Mouse (Mus musculus) heart, embryonic 11.5 days (tissue): ENCODE results near the gene Arhgap4. TPM values are rescaled to one million over a fixed set of nuclear protein-coding genes. Genes with fewer than 3 reads are reported as not detected.

Experiments used
- ATAC-seq: fragments of 200-750 bp; cut with Nextera tagmentation; replicated peaks from 2 replicates; pipeline ENCODE4 v1.8.0; 2017; ENCODE audit warnings: moderate library complexity; ENCODE audit not compliant: insufficient number of reproducible peaks, low FRiP score, low TSS enrichment
- H3K27ac ChIP-seq: fragments of 300-500 bp; sonication (generic); 2 replicates; pipeline ENCODE4 v1.5.1; 2014; ENCODE audit warnings: mild to moderate bottlenecking, low read depth, low read length
- H3K27me3 ChIP-seq: fragments of 300-500 bp; sonication (generic); 2 replicates; pipeline ENCODE4 v1.6.1; 2014; ENCODE audit warnings: mild to moderate bottlenecking, low read length, mixed read lengths; ENCODE audit not compliant: control insufficient read depth, insufficient read depth
- H3K36me3 ChIP-seq: fragments of 300-500 bp; sonication (generic); 2 replicates; pipeline ENCODE4 v1.6.1; 2014; ENCODE audit warnings: mild to moderate bottlenecking, low read length, moderate library complexity, mixed read lengths; ENCODE audit not compliant: control insufficient read depth, insufficient read depth
- H3K4me1 ChIP-seq: fragments of 300-500 bp; sonication (generic); 2 replicates; pipeline ENCODE4 v1.6.1; 2014; ENCODE audit warnings: low read length; ENCODE audit not compliant: control insufficient read depth, insufficient read depth
- H3K4me2 ChIP-seq: fragments of 300-500 bp; sonication (generic); 2 replicates; pipeline ENCODE4 v1.6.1; 2014; ENCODE audit warnings: mild to moderate bottlenecking, moderate library complexity
- H3K4me3 ChIP-seq: fragments of 300-500 bp; sonication (generic); 2 replicates; pipeline ENCODE4 v1.5.1; 2014; ENCODE audit warnings: low read depth, low read length
- H3K9ac ChIP-seq: fragments of 300-500 bp; sonication (generic); 2 replicates; pipeline ENCODE4 v1.6.1; 2014; ENCODE audit warnings: mild to moderate bottlenecking, low read depth, low read length, moderate library complexity
- H3K9me3 ChIP-seq: fragments of 300-500 bp; sonication (generic); replicated peaks from 2 replicates; pipeline ENCODE4 v1.6.1; 2016; ENCODE audit warnings: low read length; ENCODE audit not compliant: control insufficient read depth
- whole genome bisulfite sequencing: fragments of 180-500 bp; shearing (Covaris S2); extraction: QIAGEN DNeasy Blood & Tissue Kit; methylation state at CpG from one replicate; pipeline ENCODE4 v1.1.7; 2014; ENCODE audit not compliant: insufficient replicate concordance; 5-methylcytosine and 5-hydroxymethylcytosine counted together
- polyA plus RNA-seq: library from polyadenylated mRNA; unstranded; fragments of >200 nt; fragmentation: Nextera tagmentation; extraction: Ambion mirVana; gene quantifications from 2 replicates; pipeline ENCODE4 v1.2.1, GENCODE M21; 2014

Gene Arhgap4
- polyA plus RNA-seq, 1 experiment from 2014 or later = 0.96 TPM

- peak; percentile 89 for ATAC-seq
- Histone ChIP-seq H3K27ac (no peak within 1 kb of the TSS), H3K27me3 (no peaks in the 10 kb centered on the region), H3K9ac (peak within 1 kb of the TSS; percentile 54), H3K4me3 (peak within 1 kb of the TSS; percentile 39), H3K36me3 (no peaks in the 10 kb centered on the region), H3K4me1 (no peaks in the 10 kb centered on the region; the same call in 1 of the 2 replicates), H3K9me3 (no peaks in the 10 kb centered on the region), H3K4me2 (peak within 1 kb of the TSS; percentile 60)
- WGBS = 39% methylated on average over 17 of the region's 17 CpGs
Observed at GRCm38 (mm10) chrX:73930402-73931062, 8.9 kb upstream of the Arhgap4 start, which contains the start of gene Renbp. Renbp (minus strand) TSS chrX:73930850.

GRCm38 (mm10) chrX:73922550-73922882, 846 bp upstream of the Arhgap4 start:
- Histone ChIP-seq H3K4me2 (peak overlapping the region; percentile 68), H3K4me1 (no peaks in the 10 kb centered on the region), H3K27me3 (no peaks in the 10 kb centered on the region), H3K9ac (peak overlapping the region; percentile 70), H3K27ac (peak overlapping the region; percentile 71; the same call in 1 of the 2 replicates), H3K36me3 (0 out of 2 replicates have a peak, but pooled peaks cover 2% of the 10 kb centered on the region), H3K4me3 (peak overlapping the region; percentile 53), H3K9me3 (no peaks in the 10 kb centered on the region)
- 70% methylated on average over 8 of the region's 8 CpGs for WGBS
- no peak for ATAC-seq

GRCm38 (mm10) chrX:73921285-73921822, 316 bp downstream of the Arhgap4 start:
- Histone ChIP-seq H3K9ac (peak overlapping the region; percentile 62), H3K4me3 (peak overlapping the region; percentile 53), H3K9me3 (no peaks in the 10 kb centered on the region), H3K27ac (peak overlapping the region; percentile 70), H3K4me1 (no peaks in the 10 kb centered on the region), H3K4me2 (peak overlapping the region; percentile 73), H3K27me3 (no peaks in the 10 kb centered on the region), H3K36me3 (0 out of 2 replicates have a peak, but pooled peaks cover 2% of the 10 kb centered on the region)
- ATAC-seq = 0 out of 2 replicates have a peak, but pooled peaks have one; percentile 20
- WGBS = 13% methylated on average over 34 of the region's 34 CpGs

GRCm38 (mm10) chrX:73918631-73919030, 3.0 kb downstream of the Arhgap4 start:
- no peaks in the 10 kb centered on the region for H3K4me1 ChIP-seq
- WGBS = 83% methylated on average over 5 of the region's 5 CpGs

GRCm38 (mm10) chrX:73916945-73917344, 4.7 kb downstream of the Arhgap4 start:
- WGBS = 77% methylated on average over 8 of the region's 8 CpGs
- H3K4me1 ChIP-seq = no peaks in the 10 kb centered on the region

More at GRCm38 (mm10) chrX:73918631-73919030, 3.0 kb downstream of the Arhgap4 start:
- 0 out of 2 replicates have a peak, but pooled peaks cover 2% of the 10 kb centered on the region for H3K36me3 ChIP-seq
- no peaks in the 10 kb centered on the region for H3K27me3 ChIP-seq
- no peak overlapping the region for H3K9ac ChIP-seq
- no peaks in the 10 kb centered on the region for H3K9me3 ChIP-seq
- no peak for ATAC-seq
- no peak overlapping the region for H3K27ac ChIP-seq
- H3K4me2 ChIP-seq = no peak overlapping the region
- no peak overlapping the region for H3K4me3 ChIP-seq

GRCm38 (mm10) chrX:73914827-73915703, 6.6 kb downstream of the Arhgap4 start:
- 0 out of 2 replicates have a peak, but pooled peaks cover 2% of the 10 kb centered on the region for H3K36me3 ChIP-seq
- no peaks in the 10 kb centered on the region for H3K9me3 ChIP-seq

More at GRCm38 (mm10) chrX:73916945-73917344, 4.7 kb downstream of the Arhgap4 start:
- Histone ChIP-seq H3K36me3 (0 out of 2 replicates have a peak, but pooled peaks cover 2% of the 10 kb centered on the region), H3K27ac (no peak overlapping the region), H3K9ac (no peak overlapping the region), H3K27me3 (no peaks in the 10 kb centered on the region), H3K4me3 (no peak overlapping the region), H3K4me2 (no peak overlapping the region), H3K9me3 (no peaks in the 10 kb centered on the region)
- no peak for ATAC-seq

GRCm38 (mm10) chrX:73911588-73911987, 10.1 kb downstream of the Arhgap4 start:
- no peak overlapping the region for H3K4me2 ChIP-seq
- H3K36me3 ChIP-seq = no peaks in the 10 kb centered on the region
- no peak for ATAC-seq
- H3K9ac ChIP-seq = no peak overlapping the region
- H3K9me3 ChIP-seq = no peaks in the 10 kb centered on the region
- peaks cover 2% of the 10 kb centered on the region; the same call in 1 of the 2 replicates for H3K4me1 ChIP-seq
- H3K27me3 ChIP-seq = no peaks in the 10 kb centered on the region
- WGBS = 64% methylated on average over 2 of the region's 2 CpGs
- H3K27ac ChIP-seq = no peak overlapping the region
- no peak overlapping the region for H3K4me3 ChIP-seq

More at GRCm38 (mm10) chrX:73914827-73915703, 6.6 kb downstream of the Arhgap4 start:
- H3K9ac ChIP-seq = no peak overlapping the region
- no peaks in the 10 kb centered on the region for H3K27me3 ChIP-seq
- 23% methylated on average over 31 of the region's 31 CpGs for WGBS
- peak overlapping the region; percentile 18 for H3K4me3 ChIP-seq
- H3K4me1 ChIP-seq = peaks cover 2% of the 10 kb centered on the region; the same call in 1 of the 2 replicates
- peak overlapping the region; percentile 49 for H3K4me2 ChIP-seq
- H3K27ac ChIP-seq = peak overlapping the region; percentile 71
- ATAC-seq = peak; percentile 96

GRCm38 (mm10) chrX:73911156-73911555, 10.5 kb downstream of the Arhgap4 start:
- no peak overlapping the region for H3K27ac ChIP-seq
- peaks cover 2% of the 10 kb centered on the region; the same call in 1 of the 2 replicates for H3K4me1 ChIP-seq
- H3K4me2 ChIP-seq = peak overlapping the region; percentile 56
- no peaks in the 10 kb centered on the region for H3K36me3 ChIP-seq
- WGBS = 22% methylated on average over 24 of the region's 26 CpGs
- H3K9me3 ChIP-seq = no peaks in the 10 kb centered on the region
- peak overlapping the region; percentile 25; the same call in 1 of the 2 replicates for H3K4me3 ChIP-seq
- no peaks in the 10 kb centered on the region for H3K27me3 ChIP-seq
- ATAC-seq = no peak
- H3K9ac ChIP-seq = no peak overlapping the region
